Mouse (Mus musculus) lung, postnatal 0 days (tissue): Measurements from ENCODE around the gene Gm20696. TPM values are rescaled to one million over a fixed set of nuclear protein-coding genes. Genes with fewer than 3 reads are reported as not detected.

Source experiments
- ATAC-seq: fragments of 200-750 bp; cut with Nextera tagmentation; 2 replicates; pipeline ENCODE4 v1.8.0; 2017; ENCODE audit warnings: moderate library complexity
- DNase-seq: peaks from one replicate; pipeline ENCODE4 v3.0.0-alpha.2; 2016; ENCODE audit warnings: low spot score
- H3K27ac ChIP-seq: fragments of 300-500 bp; sonication (generic); 2 replicates; pipeline ENCODE4 v1.5.1; 2014; ENCODE audit warnings: antibody characterized with exemption, mild to moderate bottlenecking, low read length, mixed read lengths
- H3K27me3 ChIP-seq: fragments of 300-500 bp; sonication (generic); replicated peaks from 2 replicates; pipeline ENCODE4 v1.6.1; 2014; ENCODE audit warnings: low read length, mixed read lengths; ENCODE audit not compliant: insufficient read depth
- H3K36me3 ChIP-seq: fragments of 300-500 bp; sonication (generic); 2 replicates; pipeline ENCODE4 v1.6.1; 2014; ENCODE audit warnings: low read length, mixed read lengths; ENCODE audit not compliant: insufficient read depth
- H3K4me1 ChIP-seq: fragments of 300-500 bp; sonication (generic); 2 replicates; pipeline ENCODE4 v1.6.1; 2014; ENCODE audit warnings: antibody characterized with exemption, low read depth, low read length, mixed read lengths; ENCODE audit not compliant: insufficient read depth
- H3K4me2 ChIP-seq: fragments of 300-500 bp; sonication (generic); replicated peaks from 2 replicates; pipeline ENCODE4 v1.6.1; 2014; ENCODE audit warnings: low read depth, mild to moderate bottlenecking, low read length, moderate library complexity, mixed read lengths
- H3K4me3 ChIP-seq: fragments of 300-500 bp; sonication (generic); 2 replicates; pipeline ENCODE4 v1.5.1; 2014; ENCODE audit warnings: low read depth, low read length
- H3K9ac ChIP-seq: fragments of 300-500 bp; sonication (generic); replicated peaks from 2 replicates; pipeline ENCODE4 v1.6.1; 2014; ENCODE audit warnings: low read depth, mild to moderate bottlenecking
- H3K9me3 ChIP-seq: fragments of 300-500 bp; sonication (generic); 2 replicates; pipeline ENCODE4 v1.6.1; 2016; ENCODE audit warnings: low read length, mixed read lengths
- CTCF ChIP-seq: IDR thresholded peaks from 2 replicates; pipeline ENCODE4 v1.5.1; 2016; ENCODE audit warnings: antibody characterized with exemption, mild to moderate bottlenecking
- EP300 ChIP-seq: IDR thresholded peaks from 2 replicates; pipeline ENCODE4 v1.6.1; 2016; ENCODE audit warnings: antibody characterized with exemption, mild to moderate bottlenecking, control low read depth
- WGBS: fragments of 180-500 bp; shearing (Covaris S2); extraction: QIAGEN DNeasy Blood & Tissue Kit; methylation state at CpG from one replicate; pipeline ENCODE4 v1.1.7; 2014; 5-methylcytosine and 5-hydroxymethylcytosine counted together
- polyA plus RNA-seq: library from polyadenylated mRNA; unstranded; fragments of >200 nt; fragmentation: Nextera tagmentation; extraction: Ambion mirVana; gene quantifications from 2 replicates; pipeline ENCODE4 v1.2.1, GENCODE M21; 2015

Gene Gm20696
- 1.7 and 2.3 TPM in 2 replicates for polyA plus RNA-seq

- H3K4me3 ChIP-seq: peak within 1 kb of the TSS; percentile 84
- no peaks in the 10 kb centered on the region for H3K27me3 ChIP-seq
- peak within 1 kb of the TSS; percentile 94 for H3K4me2 ChIP-seq
- no peaks in the 10 kb centered on the region for H3K9me3 ChIP-seq
- H3K36me3 ChIP-seq: no peaks in the 10 kb centered on the region
- WGBS: under 1% methylated on average over 43 of the region's 75 CpGs
- peak within 1 kb of the TSS; percentile 81 for H3K27ac ChIP-seq
- peak within 1 kb of the TSS; percentile 76 for H3K9ac ChIP-seq
- H3K4me1 ChIP-seq: peaks cover 5% of the 10 kb centered on the region; the same call in 1 of the 2 replicates
- DNase-seq (peak; percentile 66), ATAC-seq (peak; percentile 91)
- no peak for TF ChIP-seq EP300
- no peak for TF ChIP-seq CTCF
Measured at GRCm38 (mm10) chr6:99666318-99667171, at the start of gene Gm20696, which contains the start of gene Eif4e3. Gm20696 (minus strand) TSS chr6:99666797. Eif4e3 (minus strand) TSS chr6:99666771.

GRCm38 (mm10) chr6:99715913-99716312 is 49.3 kb upstream of the Gm20696 start:
- Histone ChIP-seq H3K4me2 (no peak overlapping the region), H3K36me3 (no peaks in the 10 kb centered on the region), H3K9me3 (no peaks in the 10 kb centered on the region), H3K4me3 (no peak overlapping the region), H3K27ac (no peak overlapping the region), H3K4me1 (no peaks in the 10 kb centered on the region), H3K9ac (no peak overlapping the region), H3K27me3 (no peaks in the 10 kb centered on the region)
- no peak for ATAC-seq
- 55% methylated on average over 5 of the region's 6 CpGs for WGBS
- no peak for TF ChIP-seq EP300
- TF ChIP-seq CTCF: peak; percentile 19; the same call in 1 of the 2 replicates
- DNase-seq: no peak

- Histone ChIP-seq H3K9ac (no peak overlapping the region), H3K4me2 (no peak overlapping the region), H3K4me1 (no peaks in the 10 kb centered on the region), H3K36me3 (no peaks in the 10 kb centered on the region), H3K27ac (no peak overlapping the region), H3K4me3 (no peak overlapping the region), H3K27me3 (no peaks in the 10 kb centered on the region), H3K9me3 (no peaks in the 10 kb centered on the region)
- DNase-seq (no peak), ATAC-seq (no peak)
- WGBS: 60% methylated on average over 6 of the region's 6 CpGs
- TF ChIP-seq EP300: no peak
- TF ChIP-seq CTCF: no peak
Measured at GRCm38 (mm10) chr6:99715191-99715590, 48.6 kb upstream of the Gm20696 start.

GRCm38 (mm10) chr6:99713256-99713655 is 46.7 kb upstream of the Gm20696 start:
- TF ChIP-seq CTCF (no peak), EP300 (no peak)
- Histone ChIP-seq H3K36me3 (no peaks in the 10 kb centered on the region), H3K9ac (no peak overlapping the region), H3K27ac (no peak overlapping the region), H3K4me1 (no peaks in the 10 kb centered on the region), H3K4me3 (no peak overlapping the region), H3K9me3 (no peaks in the 10 kb centered on the region), H3K4me2 (no peak overlapping the region), H3K27me3 (no peaks in the 10 kb centered on the region)
- ATAC-seq: no peak
- 80% methylated on average over 5 of the region's 5 CpGs for WGBS
- DNase-seq: no peak

GRCm38 (mm10) chr6:99711576-99712101 is 45.0 kb upstream of the Gm20696 start:
- Histone ChIP-seq H3K9ac (no peak overlapping the region), H3K36me3 (no peaks in the 10 kb centered on the region), H3K9me3 (no peaks in the 10 kb centered on the region), H3K4me2 (no peak overlapping the region), H3K27me3 (no peaks in the 10 kb centered on the region), H3K27ac (no peak overlapping the region), H3K4me1 (no peaks in the 10 kb centered on the region), H3K4me3 (no peak overlapping the region)
- ATAC-seq: no peak
- TF ChIP-seq CTCF (no peak), EP300 (no peak)
- WGBS: 59% methylated on average over 11 of the region's 11 CpGs
- DNase-seq: no peak

GRCm38 (mm10) chr6:99700484-99700883 is 33.9 kb upstream of the Gm20696 start:
- 62% methylated on average over 3 of the region's 3 CpGs for WGBS
- Histone ChIP-seq H3K4me3 (no peak overlapping the region), H3K9me3 (no peaks in the 10 kb centered on the region), H3K9ac (no peak overlapping the region), H3K4me1 (no peaks in the 10 kb centered on the region), H3K27ac (no peak overlapping the region), H3K4me2 (no peak overlapping the region), H3K27me3 (no peaks in the 10 kb centered on the region), H3K36me3 (no peaks in the 10 kb centered on the region)
- ATAC-seq: no peak
- DNase-seq: no peak
- TF ChIP-seq CTCF (no peak), EP300 (no peak)
